Mouse (Mus musculus): ENCODE data around the gene Ctcf. TPM values are rescaled to one million over a fixed set of nuclear protein-coding genes. Genes with fewer than 3 reads are reported as not detected.

Gene Ctcf
- polyA plus RNA-seq, 1 experiment, result 77.0 TPM

- H3K4me1 ChIP-seq (ENCODE audit: control insufficient read depth, insufficient read depth, low read length), result peaks cover 2% of the 10 kb centered on the region
- no peak overlapping the region for H3K4me3 ChIP-seq (replicated peaks; ENCODE audit: control insufficient read depth, low read depth, low read length)
- no peak overlapping the region for H3K27ac ChIP-seq (ENCODE audit: control insufficient read depth, insufficient read depth, low read depth, low read length, poor library complexity)
- TF ChIP-seq POLR2A (IDR thresholded peaks at IDR 0.05; ENCODE audit: borderline replicate concordance, control insufficient read depth, low read depth, low read length), result no peak
- TF ChIP-seq CTCF (IDR thresholded peaks at IDR 0.05; ENCODE audit: control insufficient read depth, insufficient read depth, low read length), result no peak
- WGBS, result 76% methylated on average over 4 of the region's 4 CpGs
Observed at GRCm38 (mm10) chr8:105629337-105629736, 7.0 kb upstream of the Ctcf start.

GRCm38 (mm10) chr8:105634771-105635458, 1.5 kb upstream of the Ctcf start:
- TF ChIP-seq CTCF (IDR thresholded peaks at IDR 0.05; ENCODE audit: control insufficient read depth, insufficient read depth, low read length) (no peak), POLR2A (IDR thresholded peaks at IDR 0.05; ENCODE audit: borderline replicate concordance, control insufficient read depth, low read depth, low read length) (no peak)
- WGBS, result 33% methylated on average over 2 of the region's 2 CpGs
- peak overlapping the region; percentile 80 for H3K4me3 ChIP-seq (replicated peaks; ENCODE audit: control insufficient read depth, low read depth, low read length)

DNA sequence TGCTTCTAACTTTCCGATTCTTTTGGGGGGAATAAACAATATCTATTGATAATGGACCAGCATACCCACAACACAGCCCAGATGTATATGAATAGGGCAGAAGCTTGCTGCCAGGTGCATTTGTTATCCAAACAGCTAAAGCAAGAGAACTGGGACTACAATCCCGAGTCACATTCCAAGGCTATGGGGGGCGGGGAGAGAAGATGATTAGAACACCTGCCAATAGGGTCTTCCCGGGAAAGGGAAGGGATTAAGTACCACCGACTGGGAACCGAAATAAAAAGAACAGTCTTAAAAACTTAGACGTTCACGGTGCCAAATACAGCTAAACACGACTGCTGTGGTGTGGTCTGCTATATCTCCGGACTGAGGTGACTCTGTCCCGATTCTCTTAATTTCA, 887 bp upstream of the Ctcf start:
- H3K4me3 ChIP-seq (replicated peaks; ENCODE audit: control insufficient read depth, low read depth, low read length), result peak overlapping the region; percentile 80
- peak overlapping the region; percentile 100 for H3K27ac ChIP-seq (ENCODE audit: control insufficient read depth, insufficient read depth, low read depth, low read length, poor library complexity)
- TF ChIP-seq POLR2A (IDR thresholded peaks at IDR 0.05; ENCODE audit: borderline replicate concordance, control insufficient read depth, low read depth, low read length), result no peak
- no peak for TF ChIP-seq CTCF (IDR thresholded peaks at IDR 0.05; ENCODE audit: control insufficient read depth, insufficient read depth, low read length)
- peaks cover 2% of the 10 kb centered on the region for H3K4me1 ChIP-seq (ENCODE audit: control insufficient read depth, insufficient read depth, low read length)
- WGBS, result 3% methylated on average over 11 of the region's 11 CpGs

More at GRCm38 (mm10) chr8:105634771-105635458, 1.5 kb upstream of the Ctcf start:
- Histone ChIP-seq H3K4me1 (ENCODE audit: control insufficient read depth, insufficient read depth, low read length) (peaks cover 2% of the 10 kb centered on the region), H3K27ac (ENCODE audit: control insufficient read depth, insufficient read depth, low read depth, low read length, poor library complexity) (no peak overlapping the region)

GRCm38 (mm10) chr8:105636963-105637510, 669 bp downstream of the Ctcf start, which contains the start of gene Agrp:
Gene Agrp (minus strand): TSS chr8:105637393.
- WGBS, result under 1% methylated on average over 63 of the region's 63 CpGs
- Histone ChIP-seq H3K4me1 (ENCODE audit: control insufficient read depth, insufficient read depth, low read length) (peaks cover 2% of the 10 kb centered on the region), H3K27ac (ENCODE audit: control insufficient read depth, insufficient read depth, low read depth, low read length, poor library complexity) (peak within 1 kb of the TSS; percentile 100), H3K4me3 (replicated peaks; ENCODE audit: control insufficient read depth, low read depth, low read length) (peak within 1 kb of the TSS; percentile 82)
- TF ChIP-seq CTCF (IDR thresholded peaks at IDR 0.05; ENCODE audit: control insufficient read depth, insufficient read depth, low read length) (peak; percentile 8; the same call in 1 of the 2 replicates), POLR2A (IDR thresholded peaks at IDR 0.05; ENCODE audit: borderline replicate concordance, control insufficient read depth, low read depth, low read length) (peak; percentile 70; the same call in 1 of the 2 replicates)

DNA sequence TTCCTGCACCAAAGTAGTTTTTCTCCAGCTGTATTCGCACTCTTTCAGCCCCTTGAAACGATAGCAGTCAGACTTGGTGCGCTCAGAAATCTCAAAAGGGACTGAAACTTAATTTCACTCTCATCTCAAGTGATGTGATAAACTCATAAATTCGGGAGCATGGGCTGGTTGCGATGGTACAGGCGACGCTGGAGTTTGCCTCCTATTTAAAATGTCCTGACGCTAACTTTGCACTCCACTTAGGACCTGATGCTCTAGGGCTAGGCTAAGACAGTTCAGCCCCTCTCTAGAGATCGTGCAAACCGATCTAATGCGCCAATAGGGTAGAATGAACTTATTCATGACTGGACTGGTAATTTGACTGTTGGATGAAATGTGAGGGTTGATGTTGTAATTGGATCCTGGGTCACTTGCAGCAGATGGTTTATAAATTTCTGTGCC, 1.3 kb downstream of the Ctcf start:
- Histone ChIP-seq H3K27ac (ENCODE audit: control insufficient read depth, insufficient read depth, low read depth, low read length, poor library complexity) (peak overlapping the region; percentile 100), H3K4me1 (ENCODE audit: control insufficient read depth, insufficient read depth, low read length) (peaks cover 2% of the 10 kb centered on the region), H3K4me3 (replicated peaks; ENCODE audit: control insufficient read depth, low read depth, low read length) (peak overlapping the region; percentile 82)
- no peak for TF ChIP-seq CTCF (IDR thresholded peaks at IDR 0.05; ENCODE audit: control insufficient read depth, insufficient read depth, low read length)
- no peak for TF ChIP-seq POLR2A (IDR thresholded peaks at IDR 0.05; ENCODE audit: borderline replicate concordance, control insufficient read depth, low read depth, low read length)
- WGBS, result under 1% methylated on average over 11 of the region's 11 CpGs

- 52% methylated on average over 4 of the region's 4 CpGs for WGBS
- H3K4me1 ChIP-seq (ENCODE audit: control insufficient read depth, insufficient read depth, low read length), result peaks cover 2% of the 10 kb centered on the region
- peak overlapping the region; percentile 47 for H3K4me3 ChIP-seq (replicated peaks; ENCODE audit: control insufficient read depth, low read depth, low read length)
- TF ChIP-seq CTCF (IDR thresholded peaks at IDR 0.05; ENCODE audit: control insufficient read depth, insufficient read depth, low read length) (no peak), POLR2A (IDR thresholded peaks at IDR 0.05; ENCODE audit: borderline replicate concordance, control insufficient read depth, low read depth, low read length) (no peak)
- H3K27ac ChIP-seq (ENCODE audit: control insufficient read depth, insufficient read depth, low read depth, low read length, poor library complexity), result no peak overlapping the region
Observed at GRCm38 (mm10) chr8:105638510-105638909, 2.1 kb downstream of the Ctcf start.

GRCm38 (mm10) chr8:105639835-105640234, 3.5 kb downstream of the Ctcf start:
- Histone ChIP-seq H3K4me1 (ENCODE audit: control insufficient read depth, insufficient read depth, low read length) (peaks cover 2% of the 10 kb centered on the region), H3K4me3 (replicated peaks; ENCODE audit: control insufficient read depth, low read depth, low read length) (no peak overlapping the region), H3K27ac (ENCODE audit: control insufficient read depth, insufficient read depth, low read depth, low read length, poor library complexity) (no peak overlapping the region)
- TF ChIP-seq POLR2A (IDR thresholded peaks at IDR 0.05; ENCODE audit: borderline replicate concordance, control insufficient read depth, low read depth, low read length) (no peak), CTCF (IDR thresholded peaks at IDR 0.05; ENCODE audit: control insufficient read depth, insufficient read depth, low read length) (no peak)
- WGBS, result 49% methylated on average over 1 of the region's 1 CpGs

- Histone ChIP-seq H3K4me1 (ENCODE audit: control insufficient read depth, insufficient read depth, low read length) (peaks cover 2% of the 10 kb centered on the region), H3K27ac (ENCODE audit: control insufficient read depth, insufficient read depth, low read depth, low read length, poor library complexity) (no peak overlapping the region), H3K4me3 (replicated peaks; ENCODE audit: control insufficient read depth, low read depth, low read length) (no peak overlapping the region)
- TF ChIP-seq POLR2A (IDR thresholded peaks at IDR 0.05; ENCODE audit: borderline replicate concordance, control insufficient read depth, low read depth, low read length) (no peak), CTCF (IDR thresholded peaks at IDR 0.05; ENCODE audit: control insufficient read depth, insufficient read depth, low read length) (no peak)
- 86% methylated on average over 2 of the region's 2 CpGs for WGBS
Observed at GRCm38 (mm10) chr8:105640511-105640910, 4.1 kb downstream of the Ctcf start.
